Mouse (Mus musculus) kidney, adult 11 months (tissue): Measurements from ENCODE around the gene Gm6460.
"Not testable (repeated sequence)": the region's sequence is repeated elsewhere in the genome, so short reads cannot be mapped to it uniquely, and the experiment has no call there.

Experiments used
- DNase-seq: peaks from one replicate; pipeline ENCODE4 v3.0.0; 2022

Gene Gm6460

GRCm38 (mm10) chr5:11594613-11595012 is at the start of gene Gm6460:
Gene Gm6460, plus strand, starts transcription at chr5:11594913.
- DNase-seq, result not testable (repeated sequence)
